Mouse (Mus musculus): ENCODE results near the gene Stx1b.

- no peak for TF ChIP-seq CTCF (IDR thresholded peaks at IDR 0.05; ENCODE audit: low read depth, low read length)
- TF ChIP-seq GATA1 (IDR thresholded peaks at IDR 0.05; ENCODE audit: borderline replicate concordance, low read length) = no peak
These were observed 8.2 kb downstream of the Stx1b start for GRCm38 (mm10) chr7:127815954-127816821.
